Mouse (Mus musculus) ES-CJ7 (cell line): ENCODE data around the gene Tas2r102.

Source experiments
- DNase-seq: peaks from one replicate; pipeline ENCODE4 v3.0.0; 2011; ENCODE audit warnings: low read depth, low spot score

The Tas2r102 gene

GRCm38 (mm10) chr6:132761831-132762230, at the start of gene Tas2r102:
TSS of gene Tas2r102 (plus strand) at chr6:132762131.
- no peak for DNase-seq

GRCm38 (mm10) chr6:132737935-132738334, 24.0 kb upstream of the Tas2r102 start, which contains the start of gene Tas2r115:
TSS of gene Tas2r115 (minus strand) at chr6:132738035.
- no peak for DNase-seq

DNA sequence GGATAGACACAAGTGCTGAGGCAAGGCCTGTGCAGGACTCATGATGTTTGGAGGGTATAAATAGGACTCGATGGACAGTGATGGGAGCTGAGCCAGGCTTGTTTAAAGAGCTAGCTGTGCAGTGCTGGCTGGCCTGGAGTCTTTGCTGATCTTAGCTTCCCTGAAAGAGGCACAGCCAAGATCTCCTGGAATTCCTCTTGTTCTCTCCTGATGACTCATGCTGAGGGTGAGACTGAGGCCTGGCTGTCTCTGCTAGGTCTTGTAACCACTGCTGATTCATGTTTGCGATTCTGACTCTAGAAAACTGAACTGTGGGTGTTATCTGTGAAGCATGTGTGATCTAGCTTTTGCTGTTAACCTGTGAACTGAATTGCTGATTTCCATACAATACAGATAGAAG, 11.7 kb upstream of the Tas2r102 start:
- DNase-seq = no peak

DNA sequence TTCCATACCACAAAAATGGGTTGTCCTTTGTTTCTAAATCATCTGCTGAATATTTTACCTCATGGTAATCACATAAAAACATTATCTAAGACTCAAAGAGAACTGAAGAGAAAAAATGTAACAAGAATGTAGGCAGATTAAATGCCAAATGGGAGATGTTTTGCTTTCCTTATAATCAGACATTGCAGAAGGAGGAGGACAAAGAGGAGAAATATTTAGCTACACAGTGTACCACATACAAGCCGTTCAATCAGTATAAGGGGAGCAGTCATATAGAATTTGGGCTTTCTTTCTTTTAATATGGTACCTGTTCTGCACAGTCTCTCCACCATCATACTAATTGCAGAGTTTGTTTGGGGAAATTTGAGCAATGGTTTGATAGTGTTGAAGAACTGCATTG, 7.5 kb upstream of the Tas2r102 start, which contains the start of gene Tas2r124:
TSS of gene Tas2r124 (plus strand) at position 301 of the 400 bp plus-strand sequence.
- DNase-seq = no peak

GRCm38 (mm10) chr6:132778062-132778461, 16.1 kb downstream of the Tas2r102 start, which contains the start of gene Tas2r136:
TSS of gene Tas2r136 (minus strand) at chr6:132778162.
- DNase-seq = no peak

- DNase-seq = no peak
These were observed 33.5 kb downstream of the Tas2r102 start for GRCm38 (mm10) chr6:132795393-132795792.

DNA sequence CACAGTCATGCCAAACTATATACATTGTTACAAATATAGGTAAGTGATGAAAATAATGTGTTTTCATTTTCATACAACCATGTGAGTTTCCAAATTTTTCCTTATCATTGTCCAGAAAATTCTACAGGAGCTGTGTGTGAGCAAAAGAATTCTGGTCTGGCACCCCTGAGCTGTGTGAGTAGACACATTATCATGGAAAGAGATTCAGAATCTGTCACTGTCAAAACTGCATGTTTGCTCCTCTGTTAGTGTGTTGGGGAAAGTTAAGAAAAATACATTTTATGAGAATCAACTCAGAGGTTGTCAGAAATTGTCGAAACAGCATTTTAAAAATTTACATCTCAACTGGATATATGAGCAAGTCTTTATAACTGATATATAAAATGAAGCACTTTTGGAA, 40.6 kb downstream of the Tas2r102 start, which contains the start of gene Tas2r117:
TSS of gene Tas2r117 (plus strand) at position 301 of the 400 bp plus-strand sequence.
- no peak for DNase-seq
